Mouse (Mus musculus) liver, adult 2 months (tissue): Measurements from ENCODE around the gene Tgfbr3.

Experiments used
- CTCF ChIP-seq: fragments of 200-500 bp; IDR thresholded peaks from 2 replicates; pipeline ENCODE4 v1.5.1; 2011; ENCODE audit warnings: low read depth, low read length, control low read depth
- POLR2A ChIP-seq: fragments of 200-500 bp; IDR thresholded peaks from 2 replicates; pipeline ENCODE4 v1.6.1; 2011; ENCODE audit warnings: low read length, control low read depth; ENCODE audit not compliant: insufficient read depth; ENCODE audit errors: extremely low read depth

DNA sequence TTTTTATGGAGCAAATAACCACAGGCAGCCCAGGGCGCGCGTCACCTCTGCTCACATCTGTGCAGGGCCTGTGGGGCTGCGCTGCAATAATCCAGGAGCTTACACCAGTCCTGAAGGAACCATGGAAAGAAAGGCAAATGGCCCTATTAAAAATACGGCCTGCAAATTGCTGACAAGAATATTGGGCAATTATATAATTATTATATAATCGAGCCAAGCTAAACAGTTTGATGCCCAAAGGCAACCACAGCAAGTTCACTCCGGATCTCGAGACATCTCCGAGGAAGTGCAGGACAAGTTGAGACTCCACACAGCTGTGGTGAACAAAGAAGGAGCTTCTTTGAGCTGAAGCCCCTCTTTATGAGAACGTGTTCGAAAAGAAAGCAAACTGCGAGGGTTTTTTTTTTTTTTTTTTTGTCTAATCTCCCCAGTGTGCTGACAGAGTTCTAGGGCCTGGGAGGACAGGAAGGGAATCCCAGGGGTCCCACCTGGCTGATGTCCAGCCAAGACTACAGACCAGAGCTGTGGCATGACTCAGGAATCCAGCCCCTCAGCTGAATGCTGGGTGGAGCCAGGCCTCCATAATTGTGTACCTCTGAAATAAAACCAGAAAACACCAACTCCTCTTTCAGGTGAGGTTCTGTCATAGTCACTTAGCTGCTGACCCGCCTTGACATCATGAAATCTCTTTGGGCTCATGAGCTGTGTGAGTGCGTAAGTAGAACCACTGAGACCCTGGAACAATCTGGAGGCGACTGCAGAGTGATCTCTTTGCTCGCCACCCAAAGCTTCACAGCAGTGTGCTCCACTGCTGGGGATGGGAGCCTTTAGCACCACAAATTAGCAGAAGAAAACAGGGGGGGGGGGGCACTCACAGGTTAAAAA, 21.1 kb downstream of the Tgfbr3 start:
- TF ChIP-seq CTCF (no peak), POLR2A (no peak)
